Mouse (Mus musculus) myocyte (in vitro differentiated cells): Measurements from ENCODE around the gene Sypl.

ENCODE experiments used
- CEBPB ChIP-seq: IDR thresholded peaks from 2 replicates; pipeline ENCODE4 v1.6.1; 2011; ENCODE audit warnings: mild to moderate bottlenecking, moderate library complexity; ENCODE audit not compliant: poor library complexity, insufficient read depth, severe bottlenecking
- E2F4 ChIP-seq: IDR thresholded peaks from one replicate; pipeline ENCODE4 v1.6.1; 2011; ENCODE audit warnings: mild to moderate bottlenecking, control low read depth, moderate library complexity; ENCODE audit not compliant: insufficient read depth
- MAX ChIP-seq: IDR thresholded peaks from one replicate; pipeline ENCODE4 v1.6.1; 2011; ENCODE audit warnings: low read depth, mild to moderate bottlenecking, control low read depth
- MYOD1 ChIP-seq, 3 experiments: IDR thresholded peaks; one replicate each; pipeline ENCODE4 v1.6.1; 2011; ENCODE audit warnings: control low read depth in 2 of 3, low read depth in 2 of 3, mild to moderate bottlenecking in 2 of 3, moderate library complexity in 1 of 3; ENCODE audit not compliant: insufficient read length in 2 of 3, control insufficient read depth in 1 of 3
- MYOG ChIP-seq, 3 experiments: IDR thresholded peaks; one replicate each; pipeline ENCODE4 v1.6.1; 2011; ENCODE audit warnings: control low read depth in 2 of 3, low read depth in 2 of 3, mild to moderate bottlenecking in 2 of 3; ENCODE audit not compliant: insufficient read length in 2 of 3, control insufficient read depth in 1 of 3, insufficient read depth in 1 of 3
- POLR2A ChIP-seq: IDR thresholded peaks from one replicate; pipeline ENCODE4 v1.6.1; 2011; ENCODE audit warnings: low read depth, mild to moderate bottlenecking, control low read depth, moderate library complexity; ENCODE audit not compliant: insufficient read length
- POLR2AphosphoS2 ChIP-seq: IDR thresholded peaks from one replicate; pipeline ENCODE4 v1.6.1; 2011; ENCODE audit warnings: low read depth, control low read depth; ENCODE audit not compliant: insufficient read length
- REST ChIP-seq: IDR thresholded peaks from one replicate; pipeline ENCODE4 v1.6.1; 2011; ENCODE audit warnings: mild to moderate bottlenecking, control low read depth, moderate library complexity; ENCODE audit not compliant: insufficient read depth, insufficient read length
- SRF ChIP-seq: IDR thresholded peaks from one replicate; pipeline ENCODE4 v1.6.1; 2011; ENCODE audit warnings: low read depth; ENCODE audit not compliant: control insufficient read depth, insufficient read length
- TCF12 ChIP-seq: IDR thresholded peaks from one replicate; pipeline ENCODE4 v1.6.1; 2011; ENCODE audit warnings: mild to moderate bottlenecking, control low read depth; ENCODE audit not compliant: poor library complexity, insufficient read depth, severe bottlenecking
- TCF3 ChIP-seq: IDR thresholded peaks from one replicate; pipeline ENCODE4 v1.6.1; 2011; ENCODE audit warnings: low read depth, control low read depth; ENCODE audit not compliant: insufficient read length
- USF1 ChIP-seq: IDR thresholded peaks from one replicate; pipeline ENCODE4 v1.6.1; 2011; ENCODE audit warnings: low read depth, mild to moderate bottlenecking, control low read depth, moderate library complexity

DNA sequence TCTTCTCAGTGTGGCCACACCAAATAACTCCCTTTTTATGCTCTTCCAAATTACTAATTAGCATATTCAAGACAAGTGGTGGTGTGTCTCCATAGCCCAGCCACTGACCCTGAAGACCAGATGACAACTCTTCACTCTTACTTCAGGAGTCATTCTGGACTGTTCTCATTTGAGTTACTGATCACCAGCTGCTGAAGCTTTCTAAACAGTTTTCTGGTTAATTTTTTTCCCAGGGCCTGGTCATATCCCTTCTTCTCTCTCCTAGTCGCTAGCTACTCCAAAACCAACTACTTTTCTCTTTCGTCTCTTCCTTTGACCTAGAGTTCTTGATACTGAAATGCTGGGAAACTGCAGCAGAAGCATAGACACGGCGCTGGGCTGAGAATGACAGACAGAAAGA lies 12.6 kb upstream of the Sypl start:
- no peak for TF ChIP-seq POLR2A
- TF ChIP-seq MAX: no peak
- TF ChIP-seq E2F4: no peak
- no peak for TF ChIP-seq TCF12
- TF ChIP-seq USF1: no peak
- no peak for TF ChIP-seq MYOG (IDR thresholded peaks at IDR 0.05; ENCODE audit: control insufficient read depth in 1 of 3, insufficient read depth in 1 of 3, insufficient read length in 2 of 3, low read depth in 2 of 3)
- TF ChIP-seq POLR2AphosphoS2: no peak
- no peak for TF ChIP-seq CEBPB
- TF ChIP-seq MYOD1 (IDR thresholded peaks at IDR 0.05; ENCODE audit: control insufficient read depth in 1 of 3, insufficient read length in 2 of 3, low read depth in 2 of 3): no peak
- no peak for TF ChIP-seq REST
- no peak for TF ChIP-seq SRF
- no peak for TF ChIP-seq TCF3
